Mouse (Mus musculus) thymus, postnatal 10 days (tissue): ENCODE results near the gene Sgk2.

Experiments used
- DNase-seq, 2 experiments: peaks; one replicate each; pipeline ENCODE4 v3.0.0; 2021; ENCODE audit warnings: low spot score in 2 of 2

Sgk2 gene

GRCm38 (mm10) chr2:162987218-162987617 is at the start of gene Sgk2:
Gene Sgk2, plus strand, starts transcription at chr2:162987330.
- DNase-seq, result no peak

GRCm38 (mm10) chr2:162939562-162939961 is 47.6 kb upstream of the Sgk2 start:
- no peak for DNase-seq

- DNase-seq, result no peak
Measured at GRCm38 (mm10) chr2:162943148-162943846, 43.8 kb upstream of the Sgk2 start, which contains the start of gene L3mbtl1. Gene L3mbtl1, plus strand, starts transcription at chr2:162943472.

GRCm38 (mm10) chr2:162943931-162944330 is 43.2 kb upstream of the Sgk2 start:
- DNase-seq, result no peak

GRCm38 (mm10) chr2:162946964-162947363 is 40.2 kb upstream of the Sgk2 start:
- no peak for DNase-seq

- DNase-seq, result no peak
Measured at GRCm38 (mm10) chr2:162947736-162948135, 39.4 kb upstream of the Sgk2 start.

GRCm38 (mm10) chr2:162948221-162948620 is 38.9 kb upstream of the Sgk2 start:
- DNase-seq, result no peak

- no peak for DNase-seq
Measured at GRCm38 (mm10) chr2:162950776-162951175, 36.4 kb upstream of the Sgk2 start.

GRCm38 (mm10) chr2:162956843-162957242 is 30.3 kb upstream of the Sgk2 start:
- no peak for DNase-seq

GRCm38 (mm10) chr2:162961321-162961720 is 25.8 kb upstream of the Sgk2 start:
- DNase-seq, result no peak

GRCm38 (mm10) chr2:162966734-162967133 is 20.4 kb upstream of the Sgk2 start:
- DNase-seq, result no peak

GRCm38 (mm10) chr2:162968357-162968756 is 18.8 kb upstream of the Sgk2 start:
- DNase-seq, result peak; percentile 12 to 62

GRCm38 (mm10) chr2:162969101-162969500 is 18.0 kb upstream of the Sgk2 start:
- no peak for DNase-seq

GRCm38 (mm10) chr2:162970896-162971295 is 16.2 kb upstream of the Sgk2 start:
- no peak for DNase-seq

GRCm38 (mm10) chr2:162972752-162973151 is 14.4 kb upstream of the Sgk2 start:
- no peak for DNase-seq

GRCm38 (mm10) chr2:162973206-162973605 is 13.9 kb upstream of the Sgk2 start:
- no peak for DNase-seq

GRCm38 (mm10) chr2:162973637-162974036 is 13.5 kb upstream of the Sgk2 start:
- DNase-seq, result no peak

- no peak for DNase-seq
Measured at GRCm38 (mm10) chr2:162975157-162975775, 11.9 kb upstream of the Sgk2 start.

- no peak for DNase-seq
Measured at GRCm38 (mm10) chr2:162976001-162976400, 11.1 kb upstream of the Sgk2 start.

- no peak for DNase-seq
Measured at GRCm38 (mm10) chr2:162984381-162984780, 2.7 kb upstream of the Sgk2 start.

- no peak for DNase-seq
Measured at GRCm38 (mm10) chr2:162985923-162986322, 1.2 kb upstream of the Sgk2 start.

- no peak for DNase-seq
Measured at GRCm38 (mm10) chr2:162986764-162987163, 366 bp upstream of the Sgk2 start.

- no peak for DNase-seq
Measured at GRCm38 (mm10) chr2:162988235-162988634, 1.1 kb downstream of the Sgk2 start.
